Mouse (Mus musculus): ENCODE results near the gene Thada.

The Thada gene

DNA sequence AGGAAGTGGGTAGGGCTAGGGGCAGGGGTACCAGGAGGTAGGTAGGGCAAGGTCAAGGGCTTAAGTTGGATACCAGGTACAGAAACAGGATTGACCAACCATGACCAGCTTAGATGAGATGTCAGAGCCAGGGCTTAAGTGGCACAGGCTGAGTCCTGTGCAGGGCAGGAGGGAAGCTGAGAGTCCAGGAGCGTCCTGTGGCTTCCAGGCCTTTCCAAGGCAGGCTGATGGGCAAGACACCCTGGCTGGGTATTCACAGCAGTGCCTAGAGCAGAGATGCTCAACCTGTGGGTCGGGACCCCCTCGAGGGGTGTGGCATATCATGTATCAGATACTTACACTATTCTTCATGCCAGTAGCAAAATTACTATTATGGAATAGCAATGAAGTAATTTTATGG lies 300.3 kb downstream of the Thada start:
- in situ Hi-C loops (cut with MboI; ENCODE audit: low pct_unique_long_range_greater_than_20kb in 1 of 2, low sequenced_read_pairs in 2 of 2, unreplicated experiment in 1 of 2): no loop called here

DNA sequence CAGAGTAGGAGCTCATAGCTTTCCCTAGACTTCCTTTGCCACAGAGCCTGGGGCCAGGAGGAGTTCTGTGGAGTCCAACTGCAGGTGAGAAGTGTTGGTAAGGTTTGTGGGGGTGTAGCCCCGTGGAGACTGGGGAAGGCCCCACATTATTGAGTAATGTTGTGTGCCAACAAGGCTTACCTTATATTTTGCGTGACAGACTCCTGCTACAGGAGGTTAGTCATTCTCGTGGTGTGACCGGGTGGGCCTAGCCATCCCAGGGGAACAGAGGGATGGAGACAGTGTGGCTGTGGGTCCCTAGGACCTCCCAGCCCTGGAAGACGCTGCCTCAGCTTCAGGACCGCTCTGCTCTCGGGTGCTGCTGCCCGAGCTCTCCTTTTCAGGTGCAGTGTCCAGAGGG lies 301.9 kb downstream of the Thada start:
- in situ Hi-C loops (cut with MboI; ENCODE audit: low pct_unique_long_range_greater_than_20kb in 1 of 2, low sequenced_read_pairs in 2 of 2, unreplicated experiment in 1 of 2): no loop called here

DNA sequence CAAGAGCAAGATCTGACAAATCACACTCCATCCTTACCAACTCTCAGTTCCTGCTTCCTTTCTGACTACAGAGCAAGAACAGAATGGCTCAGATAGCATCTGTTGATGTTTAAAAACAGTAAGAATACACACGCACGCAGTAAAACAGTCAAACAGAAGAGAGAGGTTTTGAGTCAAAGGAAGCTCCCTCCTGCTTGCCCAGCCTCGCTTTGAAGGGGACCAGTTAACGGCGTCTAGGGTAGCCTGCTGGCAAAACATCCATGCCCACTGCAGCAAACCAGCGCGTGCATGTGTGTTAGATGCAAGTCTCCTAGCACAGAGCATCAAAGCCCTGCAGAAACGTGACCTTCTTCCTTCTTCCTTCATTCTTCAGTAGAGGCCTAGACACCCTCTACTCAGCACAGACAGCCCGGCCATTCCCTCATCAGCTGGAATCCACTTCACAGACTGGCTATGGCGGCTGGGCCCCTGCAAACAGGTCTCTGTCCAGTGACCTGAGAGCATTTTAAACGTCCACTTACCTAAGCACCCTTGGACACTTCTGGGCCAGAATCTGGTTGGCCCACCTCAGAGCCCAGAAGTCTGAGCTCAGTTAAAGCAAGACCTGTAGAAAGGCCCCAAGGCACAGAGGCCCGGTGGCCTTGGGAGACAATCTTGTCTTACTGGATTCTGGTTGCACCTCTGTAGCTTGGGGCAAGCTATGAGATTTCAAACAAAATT lies 302.8 kb downstream of the Thada start:
- in situ Hi-C loops (cut with MboI; ENCODE audit: low pct_unique_long_range_greater_than_20kb in 1 of 2, low sequenced_read_pairs in 2 of 2, unreplicated experiment in 1 of 2): no loop called here

DNA sequence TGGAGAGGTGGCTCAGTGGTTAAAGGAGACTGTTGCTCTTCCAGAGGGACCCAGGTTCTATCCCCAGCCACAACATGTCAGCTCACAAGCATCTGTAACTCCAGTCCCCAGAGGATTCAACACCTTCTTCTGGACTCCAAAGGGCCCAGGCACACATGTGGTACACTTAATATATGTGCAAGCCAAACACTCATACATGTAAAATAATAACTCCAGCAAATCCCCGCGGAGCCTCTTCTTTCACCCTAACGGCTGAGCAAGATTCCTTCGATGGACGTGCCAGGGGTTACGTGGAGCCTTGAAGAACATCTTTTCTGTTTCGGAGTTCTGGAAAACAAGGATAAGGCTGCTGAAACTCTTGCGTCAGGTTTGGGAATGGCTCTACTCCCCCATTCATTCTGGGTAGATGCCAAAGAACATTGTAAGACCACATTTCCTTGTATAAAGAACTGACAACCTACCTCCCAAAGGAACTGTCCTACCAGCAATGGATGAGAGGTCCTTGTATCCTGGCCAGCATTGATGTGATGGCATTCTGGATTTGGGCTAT lies 303.7 kb downstream of the Thada start:
- in situ Hi-C loops (cut with MboI; ENCODE audit: low pct_unique_long_range_greater_than_20kb in 1 of 2, low sequenced_read_pairs in 2 of 2, unreplicated experiment in 1 of 2): no loop called here

DNA sequence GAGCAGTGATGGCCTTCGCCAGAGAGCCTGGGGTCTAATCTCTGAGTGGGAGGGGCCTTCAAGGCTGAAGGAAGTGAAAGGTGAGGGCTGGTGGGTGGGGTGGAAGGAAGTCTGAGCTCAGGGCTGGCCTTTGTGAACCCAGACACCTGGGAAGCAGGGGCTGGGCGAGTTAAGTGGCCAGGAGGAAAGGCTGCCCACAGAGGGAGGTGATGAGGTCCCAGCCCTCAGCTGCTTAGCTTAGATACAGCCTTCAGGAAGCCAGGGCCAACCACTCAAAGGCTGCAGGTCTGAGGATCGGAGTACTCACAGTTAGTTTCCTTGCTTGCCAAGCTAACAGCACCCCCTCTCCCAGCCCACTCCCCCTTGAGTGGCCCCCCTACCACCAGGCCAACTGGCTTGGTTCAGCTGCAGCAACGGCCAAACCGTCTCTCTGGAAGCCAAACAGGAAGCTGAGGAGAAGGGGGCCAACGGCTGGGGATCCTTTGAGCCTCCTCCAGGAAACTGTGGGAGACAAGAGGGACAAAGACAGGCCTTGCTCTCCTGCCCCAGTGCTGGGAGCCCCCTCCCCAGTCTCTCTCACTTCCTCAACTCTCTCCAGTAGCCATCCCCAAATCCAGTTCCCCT lies 304.7 kb downstream of the Thada start:
- in situ Hi-C loops (cut with MboI; ENCODE audit: low pct_unique_long_range_greater_than_20kb in 1 of 2, low sequenced_read_pairs in 2 of 2, unreplicated experiment in 1 of 2): no loop called here

DNA sequence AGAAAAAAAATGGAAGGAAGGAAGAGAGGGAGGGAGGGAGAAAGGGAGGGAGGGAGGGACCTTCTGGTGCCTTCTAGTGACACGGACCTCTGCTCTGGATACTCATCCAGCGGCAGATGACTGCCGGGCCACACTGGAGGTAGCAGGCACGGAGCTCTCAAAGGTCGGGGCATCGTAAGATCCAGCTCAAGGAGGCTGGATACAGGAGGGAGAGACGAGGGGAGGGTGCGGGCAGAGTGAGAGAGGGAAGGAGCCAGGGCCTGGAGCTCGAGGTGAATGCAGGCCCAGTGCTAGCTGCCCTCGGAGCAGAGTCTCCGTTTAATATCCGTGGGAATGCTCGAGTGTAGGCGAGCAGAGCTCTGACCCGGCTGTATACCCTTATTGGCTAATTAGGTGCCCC lies 307.1 kb downstream of the Thada start:
- in situ Hi-C loops (cut with MboI; ENCODE audit: low pct_unique_long_range_greater_than_20kb in 1 of 2, low sequenced_read_pairs in 2 of 2, unreplicated experiment in 1 of 2): no loop called here

DNA sequence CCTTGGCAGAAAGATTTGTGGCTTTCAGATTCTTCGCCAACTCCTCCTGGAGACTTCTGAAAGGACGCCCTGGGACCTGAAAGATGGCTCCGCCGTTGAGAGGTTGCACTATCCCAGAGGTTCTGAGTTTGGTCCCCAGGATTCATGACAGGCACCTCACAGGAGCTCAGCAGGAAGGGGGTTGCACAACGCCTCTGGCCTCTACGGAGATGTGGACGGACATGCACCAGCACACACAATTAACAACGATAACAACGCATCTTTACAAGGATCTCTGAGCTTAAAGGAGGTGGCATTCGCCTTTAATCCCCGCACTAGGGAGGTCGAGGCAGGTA lies 307.6 kb downstream of the Thada start:
- in situ Hi-C loops (cut with MboI; ENCODE audit: low pct_unique_long_range_greater_than_20kb in 1 of 2, low sequenced_read_pairs in 2 of 2, unreplicated experiment in 1 of 2): no loop called here

DNA sequence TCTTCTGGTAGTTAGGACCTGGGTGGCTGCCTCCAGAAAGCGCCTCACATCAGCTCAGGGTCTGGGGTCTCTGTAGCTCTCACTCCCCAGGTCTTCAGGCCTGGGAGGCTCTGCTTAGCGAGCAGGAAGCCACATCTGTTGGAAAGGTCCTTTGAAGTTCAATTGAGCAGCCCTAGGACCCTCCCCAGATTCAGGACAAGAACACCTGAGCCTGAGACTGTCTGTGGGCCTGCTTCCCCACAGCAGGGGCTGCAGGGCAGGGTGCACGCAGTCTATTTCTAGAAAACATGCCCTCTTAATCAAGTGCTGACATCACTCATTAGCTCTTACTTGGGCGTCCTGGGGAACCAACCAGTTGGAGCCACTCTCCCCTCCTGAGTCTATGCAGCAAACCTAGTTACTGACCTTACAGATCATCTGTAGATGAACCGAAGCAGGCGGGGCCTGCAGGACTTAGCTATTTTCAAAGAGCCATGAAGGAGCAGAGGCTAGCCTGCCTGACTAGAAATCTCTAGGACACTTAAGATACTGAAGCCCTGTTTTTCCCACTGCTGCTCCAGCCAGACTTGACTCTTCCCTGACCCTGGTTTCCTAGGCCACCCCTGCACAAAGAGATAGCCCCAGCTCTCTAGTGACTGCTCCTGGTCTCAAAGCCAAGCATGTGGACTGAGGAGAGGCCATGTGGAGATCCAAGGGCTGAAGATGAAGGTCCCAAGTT lies 308.1 kb downstream of the Thada start:
- in situ Hi-C loops (cut with MboI; ENCODE audit: low pct_unique_long_range_greater_than_20kb in 1 of 2, low sequenced_read_pairs in 2 of 2, unreplicated experiment in 1 of 2): no loop called here

DNA sequence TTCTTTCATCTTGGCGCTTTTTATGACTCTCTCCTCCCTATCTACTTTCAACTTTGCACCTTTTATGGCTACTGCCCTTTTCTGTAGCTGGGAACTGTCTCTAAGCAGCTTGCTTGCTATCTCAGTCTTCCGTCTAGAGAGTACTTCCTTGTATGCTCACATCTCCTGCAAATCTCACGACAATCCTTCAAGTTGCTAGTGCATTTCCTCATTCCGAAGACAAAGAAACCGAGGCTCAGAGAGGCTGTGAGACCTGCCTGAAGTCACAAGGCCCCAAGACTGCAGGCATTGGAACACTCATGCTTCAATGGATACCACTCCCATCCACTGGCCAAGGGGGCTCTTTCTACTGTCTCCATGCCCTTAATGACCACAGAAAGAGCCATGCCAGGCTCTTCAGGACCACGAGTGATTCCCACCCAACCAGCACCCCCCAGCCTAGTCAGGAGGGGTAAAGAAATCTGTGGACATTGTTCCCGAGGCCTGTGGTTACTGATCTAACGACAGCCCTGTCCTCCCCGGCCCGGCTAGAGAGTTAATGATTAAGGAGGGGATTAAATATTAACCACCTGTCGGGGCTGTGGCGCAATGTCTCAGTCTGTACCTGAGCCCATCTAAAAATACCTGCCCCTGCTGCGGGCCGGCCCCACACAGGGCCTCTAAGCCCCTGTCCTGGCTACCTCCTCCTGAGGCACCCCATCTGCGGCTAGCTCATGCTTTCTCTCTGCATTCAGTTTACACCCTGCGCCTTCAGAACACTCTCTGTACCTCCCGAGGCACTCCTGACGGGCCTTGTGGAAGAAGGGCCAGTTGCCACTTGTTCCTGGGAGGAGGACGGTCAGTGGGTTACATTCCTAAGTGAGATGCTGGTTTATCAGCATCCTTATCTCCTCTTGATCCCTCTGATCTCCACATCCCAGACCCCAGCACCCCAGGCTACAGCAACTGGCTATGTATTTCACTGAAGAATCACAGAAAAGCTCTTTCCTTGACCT lies 309.0 kb downstream of the Thada start:
- in situ Hi-C loops (cut with MboI; ENCODE audit: low pct_unique_long_range_greater_than_20kb in 1 of 2, low sequenced_read_pairs in 2 of 2, unreplicated experiment in 1 of 2): no loop called here

DNA sequence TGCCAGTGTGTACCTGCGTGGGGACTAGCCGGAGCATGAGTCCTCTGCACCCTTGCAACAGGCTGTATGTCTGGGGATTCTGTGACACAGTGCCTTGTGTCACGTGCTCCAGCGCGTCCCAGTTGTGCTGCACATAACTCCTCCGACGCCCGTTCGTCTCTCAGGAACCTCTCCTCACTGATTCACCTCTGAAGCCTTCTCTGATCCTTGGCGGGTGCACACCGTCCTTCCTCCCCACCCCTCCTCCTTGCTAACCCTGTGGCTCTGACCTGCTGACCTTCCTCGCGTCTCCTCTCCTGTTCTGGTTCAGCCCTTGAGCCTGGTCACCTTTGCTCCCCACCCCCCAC lies 309.8 kb downstream of the Thada start:
- in situ Hi-C loops (cut with MboI; ENCODE audit: low pct_unique_long_range_greater_than_20kb in 1 of 2, low sequenced_read_pairs in 2 of 2, unreplicated experiment in 1 of 2): no loop called here

DNA sequence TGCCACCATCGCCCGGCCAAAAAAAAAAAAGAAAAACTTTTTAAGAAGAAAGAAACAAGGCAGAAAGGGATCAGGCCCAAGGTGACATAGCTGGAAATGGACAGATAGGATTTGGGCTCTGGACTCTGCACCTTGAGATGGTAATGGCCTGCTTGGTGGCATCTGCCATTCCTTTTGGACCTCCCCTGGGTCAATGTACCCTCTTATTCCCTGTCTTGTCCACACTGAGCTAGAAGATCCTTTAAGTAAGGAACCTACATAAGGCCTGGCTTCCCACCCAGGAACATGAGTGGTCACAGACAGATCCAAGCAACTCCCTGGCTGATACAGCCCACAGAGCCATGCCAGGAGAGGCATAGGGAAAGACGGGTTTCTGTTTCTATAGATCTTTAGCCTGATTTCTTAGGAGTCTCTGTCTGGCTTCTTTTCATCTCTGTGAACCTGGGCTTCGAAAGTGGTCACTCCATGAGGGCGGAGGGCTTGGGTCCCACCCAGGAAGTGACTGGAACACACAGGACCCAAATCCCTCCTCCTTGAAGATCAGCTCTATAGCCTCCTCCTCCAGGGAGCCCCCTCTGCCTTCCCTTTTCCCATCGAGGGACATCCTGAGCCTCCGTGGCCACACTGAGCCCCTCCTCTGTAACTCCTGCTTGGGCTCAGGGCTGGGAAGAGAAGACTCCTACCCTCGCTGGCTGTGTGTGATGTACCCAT lies 310.3 kb downstream of the Thada start:
- in situ Hi-C loops (cut with MboI; ENCODE audit: low pct_unique_long_range_greater_than_20kb in 1 of 2, low sequenced_read_pairs in 2 of 2, unreplicated experiment in 1 of 2): no loop called here

DNA sequence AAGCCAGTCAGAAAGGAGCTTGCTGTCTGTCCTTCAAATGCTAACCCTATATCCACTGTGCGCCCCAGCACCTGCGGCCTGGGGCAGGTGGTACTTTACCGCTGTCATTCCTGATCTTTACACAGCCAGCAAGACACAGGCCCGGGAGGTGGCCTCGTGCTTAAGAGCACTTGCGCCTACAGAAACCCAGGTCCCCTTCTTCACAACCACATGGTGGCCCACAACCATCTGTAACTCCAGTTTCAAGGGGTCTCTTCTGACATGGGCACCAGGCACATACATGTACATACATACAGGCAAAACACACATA lies 311.0 kb downstream of the Thada start:
- in situ Hi-C loops (cut with MboI; ENCODE audit: low pct_unique_long_range_greater_than_20kb in 1 of 2, low sequenced_read_pairs in 2 of 2, unreplicated experiment in 1 of 2): no loop called here

DNA sequence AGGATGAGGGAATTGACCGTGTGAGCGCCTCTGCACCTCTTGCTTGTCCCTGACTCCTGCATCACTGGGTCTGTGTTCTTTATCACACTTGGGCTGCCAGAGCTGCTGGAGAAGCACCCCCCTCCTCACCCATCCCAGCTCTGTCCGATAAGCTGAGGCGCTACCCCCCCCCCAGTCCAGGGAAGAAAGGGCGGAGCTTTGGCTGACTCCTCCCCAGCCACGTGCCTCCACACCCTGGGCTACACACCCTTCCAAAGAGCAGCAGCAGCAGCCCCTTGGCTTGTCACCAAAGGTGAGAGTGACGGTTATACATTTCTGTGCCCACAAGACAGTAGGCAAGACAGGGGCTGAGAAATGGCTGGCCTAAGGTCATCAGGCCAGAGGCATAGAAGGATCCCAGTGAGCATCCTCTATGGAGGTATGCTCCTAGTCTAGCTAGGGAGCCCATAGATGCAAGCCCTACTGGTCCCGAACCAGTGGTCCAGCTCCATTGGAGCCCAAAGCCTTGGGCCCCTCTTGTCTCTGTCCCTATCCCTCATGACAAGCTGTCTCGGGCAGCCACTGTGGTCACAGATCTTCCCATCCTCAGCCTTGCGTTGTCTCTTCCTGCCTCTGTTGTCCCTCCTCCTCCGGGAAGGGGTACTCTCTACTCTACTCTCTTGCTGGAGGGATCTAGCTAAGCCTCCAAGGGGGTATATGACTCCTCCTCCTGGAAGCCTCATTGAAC lies 311.5 kb downstream of the Thada start:
- in situ Hi-C loops (cut with MboI; ENCODE audit: low pct_unique_long_range_greater_than_20kb in 1 of 2, low sequenced_read_pairs in 2 of 2, unreplicated experiment in 1 of 2): no loop called here

DNA sequence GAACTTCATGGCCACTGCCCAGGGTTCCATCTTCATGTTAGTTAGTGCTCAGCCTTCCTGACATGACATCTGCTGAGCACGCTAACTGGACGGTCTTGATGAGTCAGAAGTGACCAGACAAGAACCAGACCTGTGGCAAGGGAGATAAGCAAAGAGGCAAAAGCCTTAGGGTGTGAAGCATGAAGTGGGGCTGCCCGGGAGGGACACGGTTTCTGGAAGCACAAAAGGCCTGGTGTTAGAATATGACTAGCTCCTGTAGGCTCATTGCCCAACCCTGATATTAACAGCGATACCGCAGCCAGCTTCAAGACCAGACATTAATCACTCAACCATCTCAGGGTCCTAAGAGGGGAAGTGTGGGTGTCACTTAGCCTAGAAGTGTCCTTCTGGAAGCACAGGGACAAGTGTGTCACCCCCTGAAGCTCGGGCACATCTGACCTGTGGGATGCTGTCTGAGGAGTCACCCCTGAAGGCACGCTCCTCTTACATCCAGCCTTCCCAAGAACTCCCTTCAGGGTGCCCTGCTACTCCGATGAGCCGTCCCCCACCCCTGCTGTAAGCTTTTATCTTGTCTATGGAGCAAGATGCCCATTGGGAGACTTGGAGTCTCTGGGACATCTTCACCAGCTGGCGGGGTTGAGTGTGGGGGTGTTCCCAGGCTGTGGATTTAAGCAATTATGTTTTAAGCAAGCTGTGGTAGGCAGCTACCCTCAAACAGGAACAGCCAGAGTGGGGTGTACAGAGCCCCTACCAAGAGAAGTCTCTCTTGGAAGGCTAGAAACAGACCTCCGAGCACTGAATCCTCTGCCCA lies 312.8 kb downstream of the Thada start:
- in situ Hi-C loops (cut with MboI; ENCODE audit: low pct_unique_long_range_greater_than_20kb in 1 of 2, low sequenced_read_pairs in 2 of 2, unreplicated experiment in 1 of 2): no loop called here

DNA sequence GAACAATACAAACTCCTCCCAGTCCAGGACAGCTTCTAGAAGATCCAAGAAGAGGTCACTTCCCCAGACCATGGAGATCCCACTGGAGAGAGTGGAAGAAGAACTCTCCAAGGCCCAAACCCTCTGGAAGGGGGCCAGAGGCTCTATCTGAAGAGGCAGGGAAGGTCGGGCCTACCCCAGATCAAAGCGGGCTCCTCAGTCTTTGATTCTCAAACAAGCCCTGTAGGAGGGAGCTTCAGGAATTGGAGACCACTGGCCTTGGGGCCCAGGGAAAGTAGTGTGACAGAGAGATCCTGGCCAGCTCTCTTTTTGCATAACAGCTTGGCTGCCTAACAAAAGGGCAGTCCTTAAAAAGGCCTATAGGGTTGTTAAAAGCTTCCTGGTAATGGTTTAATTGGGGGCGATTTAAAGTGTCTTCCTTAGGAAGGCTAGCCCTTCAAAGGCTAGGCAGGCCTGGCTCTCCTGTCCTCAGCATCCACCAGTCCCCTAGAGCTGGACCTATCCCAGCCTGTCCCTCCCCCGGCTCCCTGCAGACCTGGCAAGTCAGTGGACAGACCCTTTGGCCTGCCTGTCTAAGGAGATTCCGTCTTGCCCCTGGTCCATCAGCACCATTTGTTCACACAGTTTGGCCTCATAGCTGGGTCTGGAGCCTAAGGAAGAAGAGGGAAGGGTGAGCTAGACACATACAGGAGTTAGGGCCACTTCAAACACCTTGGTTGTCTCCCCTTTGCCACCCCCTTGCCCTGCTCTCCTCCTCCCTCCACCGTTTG lies 313.6 kb downstream of the Thada start:
- in situ Hi-C loops (cut with MboI; ENCODE audit: low pct_unique_long_range_greater_than_20kb in 1 of 2, low sequenced_read_pairs in 2 of 2, unreplicated experiment in 1 of 2): no loop called here

DNA sequence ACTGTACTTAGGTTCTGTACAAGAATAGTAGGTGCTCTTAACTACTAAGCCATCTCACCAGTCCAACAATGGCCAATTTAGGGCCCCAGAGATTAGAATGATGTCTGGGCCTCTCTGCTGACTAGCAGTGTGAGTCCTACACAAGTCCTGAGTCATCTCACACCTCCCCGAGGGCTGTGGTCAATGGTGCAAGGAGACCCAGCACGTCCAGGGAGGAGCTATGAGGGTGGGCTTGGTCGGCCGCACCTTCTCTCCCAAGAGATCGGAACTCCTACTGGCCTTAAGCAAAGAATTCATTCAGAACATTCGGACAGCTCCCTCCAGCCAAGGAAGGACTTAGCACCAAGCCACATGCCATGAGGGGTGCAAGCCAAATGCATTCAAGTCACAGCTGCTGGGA lies 314.7 kb downstream of the Thada start:
- in situ Hi-C loops (cut with MboI; ENCODE audit: low pct_unique_long_range_greater_than_20kb in 1 of 2, low sequenced_read_pairs in 2 of 2, unreplicated experiment in 1 of 2): no loop called here

Measured in mouse embryonic stem cell (cell line).